Mouse (Mus musculus) intestine, embryonic 14.5 days (tissue): ENCODE measurements at regions not wholly inside any gene's neighbourhood (a gene's known extent, or its start where the extent isn't known, plus 50 kb on each side); places are given as distances from the start of the nearest gene placed in this dataset.
"Not testable (repeated sequence)": the region's sequence is repeated elsewhere in the genome, so short reads cannot be mapped to it uniquely, and the experiment has no call there.

Experiments
- ATAC-seq: fragments of 200-750 bp; cut with Nextera tagmentation; replicated peaks from 2 replicates; pipeline ENCODE4 v1.8.0; 2017; ENCODE audit warnings: low read depth, moderate number of reproducible peaks, moderate TSS enrichment, moderate library complexity; ENCODE audit not compliant: low FRiP score, low TSS enrichment
- DNase-seq: peaks from one replicate; pipeline ENCODE4 v3.0.0-alpha.2; 2018; ENCODE audit warnings: low spot score
- H3K27ac ChIP-seq: fragments of 300-500 bp; sonication (generic); 2 replicates; pipeline ENCODE4 v1.5.1; 2014; ENCODE audit warnings: low read depth, mild to moderate bottlenecking, control low read depth
- H3K27me3 ChIP-seq: fragments of 300-500 bp; sonication (generic); replicated peaks from 2 replicates; pipeline ENCODE4 v1.6.1; 2014; ENCODE audit warnings: low read length, control low read depth; ENCODE audit not compliant: control insufficient read depth, insufficient read depth
- H3K36me3 ChIP-seq: fragments of 300-500 bp; sonication (generic); 2 replicates; pipeline ENCODE4 v1.6.1; 2014; ENCODE audit warnings: low read length, control low read depth; ENCODE audit not compliant: control insufficient read depth, insufficient read depth
- H3K4me1 ChIP-seq: fragments of 300-500 bp; sonication (generic); replicated peaks from 2 replicates; pipeline ENCODE4 v1.6.1; 2014; ENCODE audit warnings: low read length, control low read depth, mixed read lengths; ENCODE audit not compliant: control insufficient read depth, insufficient read depth
- H3K4me2 ChIP-seq: fragments of 300-500 bp; sonication (generic); 2 replicates; pipeline ENCODE4 v1.6.1; 2014; ENCODE audit warnings: low read length
- H3K4me3 ChIP-seq: fragments of 300-500 bp; sonication (generic); 2 replicates; pipeline ENCODE4 v1.5.1; 2014; ENCODE audit warnings: low read depth, low read length, control low read depth, mixed read lengths
- H3K9ac ChIP-seq: fragments of 300-500 bp; sonication (generic); 2 replicates; pipeline ENCODE4 v1.6.1; 2014; ENCODE audit warnings: mild to moderate bottlenecking, low read length
- H3K9me3 ChIP-seq: fragments of 300-500 bp; sonication (generic); 2 replicates; pipeline ENCODE4 v1.6.1; 2016; ENCODE audit warnings: low read length, control low read depth; ENCODE audit not compliant: control insufficient read depth
- WGBS: fragments of 180-500 bp; shearing (Covaris S2); extraction: QIAGEN DNeasy Blood & Tissue Kit; methylation state at CpG from one replicate; pipeline ENCODE4 v1.1.7; 2014; 5-methylcytosine and 5-hydroxymethylcytosine counted together

GRCm38 (mm10) chrX:94785983-94786382 is 61.6 kb downstream of the Zxdb start:
- ATAC-seq (no peak), DNase-seq (no peak)
- no peak overlapping the region for H3K4me3 ChIP-seq
- H3K36me3 ChIP-seq: no peaks in the 10 kb centered on the region
- H3K27me3 ChIP-seq: no peaks in the 10 kb centered on the region
- H3K4me2 ChIP-seq: no peak overlapping the region
- no peak overlapping the region for H3K9ac ChIP-seq
- WGBS: 78% methylated on average over 5 of the region's 5 CpGs
- no peaks in the 10 kb centered on the region for H3K9me3 ChIP-seq
- no peaks in the 10 kb centered on the region for H3K4me1 ChIP-seq
- no peak overlapping the region for H3K27ac ChIP-seq

DNA sequence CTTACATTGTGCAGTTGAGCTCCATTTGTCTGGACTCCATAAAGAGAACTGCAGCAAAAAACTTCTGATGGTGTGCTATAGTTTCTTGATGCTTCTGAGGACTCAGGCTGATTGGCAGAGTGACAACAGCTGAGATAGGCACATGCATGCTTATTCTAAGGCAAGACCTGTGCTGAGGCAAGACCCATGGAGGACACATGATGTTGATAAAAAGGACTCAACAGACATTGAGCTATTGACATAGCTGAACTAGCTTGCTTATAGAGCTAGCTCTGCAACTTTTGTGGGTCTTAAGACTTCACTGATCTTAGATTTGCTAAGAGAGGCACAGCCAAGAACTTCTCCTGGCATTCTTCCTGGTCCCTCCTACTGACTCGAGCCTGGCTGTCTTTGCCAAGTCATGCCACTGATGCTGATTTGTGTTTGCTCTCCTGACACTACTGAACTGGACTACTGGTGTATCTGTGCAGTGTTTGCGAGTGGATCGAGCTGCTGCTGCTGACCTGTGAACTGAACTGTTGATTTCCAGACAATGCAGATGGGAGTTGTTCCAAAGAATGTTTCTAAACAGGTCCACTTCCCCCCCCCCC is 64.1 kb downstream of the Zxdb start:
- no peaks in the 10 kb centered on the region for H3K27me3 ChIP-seq
- no peak overlapping the region for H3K4me2 ChIP-seq
- no peaks in the 10 kb centered on the region for H3K4me1 ChIP-seq
- no peak for ATAC-seq
- DNase-seq: no peak
- WGBS: 80% methylated on average over 3 of the region's 3 CpGs
- no peak overlapping the region for H3K9ac ChIP-seq
- H3K27ac ChIP-seq: no peak overlapping the region
- H3K4me3 ChIP-seq: no peak overlapping the region
- no peaks in the 10 kb centered on the region for H3K9me3 ChIP-seq
- no peaks in the 10 kb centered on the region for H3K36me3 ChIP-seq

- not testable (repeated sequence) for H3K9ac ChIP-seq, H3K4me2 ChIP-seq, DNase-seq, H3K9me3 ChIP-seq, H3K27ac ChIP-seq, H3K27me3 ChIP-seq, H3K4me1 ChIP-seq, H3K36me3 ChIP-seq, H3K4me3 ChIP-seq
- WGBS: no CpG with 5 or more reads among the region's 37 CpGs
- peak; percentile 41 for ATAC-seq
These were observed 72.5 kb downstream of the Zxdb start for GRCm38 (mm10) chrX:94796845-94797244.

- DNase-seq, H3K4me3 ChIP-seq, H3K9me3 ChIP-seq, H3K4me1 ChIP-seq, H3K27me3 ChIP-seq, H3K4me2 ChIP-seq, H3K27ac ChIP-seq, H3K36me3 ChIP-seq, H3K9ac ChIP-seq: not testable (repeated sequence)
- no CpG with 5 or more reads among the region's 131 CpGs for WGBS
- ATAC-seq: peak; percentile 73
These were observed 73.2 kb downstream of the Zxdb start for GRCm38 (mm10) chrX:94797348-94798182.

DNA sequence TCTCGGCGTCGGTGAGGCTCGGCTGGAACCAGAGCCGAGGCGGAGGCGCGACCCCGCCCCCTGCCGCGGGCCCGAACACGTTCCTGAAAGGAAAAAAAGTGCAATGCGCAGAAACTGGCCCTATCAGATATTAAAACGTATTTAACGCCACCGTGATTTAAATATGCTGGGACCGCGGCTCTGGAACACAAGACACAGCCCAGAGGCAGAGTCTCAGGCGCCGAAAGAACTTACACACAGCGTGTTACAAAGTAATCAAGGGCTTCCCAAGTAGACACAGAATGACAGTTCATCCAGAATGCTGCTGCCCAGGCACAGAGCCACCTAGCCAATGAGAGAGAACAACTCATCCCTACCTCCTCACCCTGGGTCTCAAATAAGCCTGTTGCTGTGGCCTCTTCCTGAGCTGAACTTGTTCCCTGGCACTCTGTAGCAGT is 73.8 kb downstream of the Zxdb start:
- H3K36me3 ChIP-seq, H3K4me1 ChIP-seq, H3K4me2 ChIP-seq, H3K9ac ChIP-seq, DNase-seq, H3K9me3 ChIP-seq, H3K27me3 ChIP-seq, H3K27ac ChIP-seq, H3K4me3 ChIP-seq: not testable (repeated sequence)
- no CpG with 5 or more reads among the region's 22 CpGs for WGBS
- ATAC-seq: peak; percentile 78

- not testable (repeated sequence) for H3K4me2 ChIP-seq, H3K9me3 ChIP-seq, H3K4me1 ChIP-seq, H3K9ac ChIP-seq, H3K4me3 ChIP-seq, H3K27ac ChIP-seq, DNase-seq, ATAC-seq, H3K27me3 ChIP-seq, H3K36me3 ChIP-seq
- no CpG with 5 or more reads among the region's 3 CpGs for WGBS
These were observed 88.4 kb downstream of the Zxdb start for GRCm38 (mm10) chrX:94812760-94813159.

GRCm38 (mm10) chrX:94827524-94827923 is 103.2 kb downstream of the Zxdb start:
- not testable (repeated sequence) for H3K4me2 ChIP-seq, H3K4me1 ChIP-seq, H3K27ac ChIP-seq, H3K4me3 ChIP-seq, H3K9ac ChIP-seq, H3K36me3 ChIP-seq, ATAC-seq, H3K9me3 ChIP-seq, H3K27me3 ChIP-seq, DNase-seq
- WGBS: 94% methylated on average over 6 of the region's 6 CpGs

GRCm38 (mm10) chrX:94844110-94844779 is 119.9 kb downstream of the Zxdb start:
- not testable (repeated sequence) for DNase-seq, H3K4me3 ChIP-seq, H3K9ac ChIP-seq, H3K27ac ChIP-seq, H3K4me1 ChIP-seq, H3K36me3 ChIP-seq, H3K4me2 ChIP-seq, H3K9me3 ChIP-seq, H3K27me3 ChIP-seq
- WGBS: 8% methylated on average over 2 of the region's 2 CpGs
- ATAC-seq: 0 out of 2 replicates have a peak, but pooled peaks have one; percentile 55
